Mouse (Mus musculus): ENCODE results near the gene Trim71.

GRCm38 (mm10) chr9:114477019-114477418, 87.2 kb downstream of the Trim71 start:
- no peak for TF ChIP-seq CTCF (IDR thresholded peaks at IDR 0.05; ENCODE audit: low read depth)
- TF ChIP-seq EP300 (IDR thresholded peaks at IDR 0.05; ENCODE audit: low read depth) = no peak

All from liver, postnatal 0 days (tissue).